Mouse (Mus musculus): ENCODE results near the gene Rbpms2.

GRCm38 (mm10) chr9:65630631-65631353, 1.3 kb downstream of the Rbpms2 start:
- TF ChIP-seq CTCF (IDR thresholded peaks at IDR 0.05; ENCODE audit: low read depth) (no peak), EP300 (IDR thresholded peaks at IDR 0.05; ENCODE audit: low read depth) (no peak)
